Mouse (Mus musculus) limb, embryonic 10.5 days (tissue): ENCODE results near the gene Gm49353. TPM values are rescaled to one million over a fixed set of nuclear protein-coding genes. Genes with fewer than 3 reads are reported as not detected.

Experiments used
- DNase-seq: peaks from one replicate; pipeline ENCODE4 v3.0.0-alpha.2; 2017; ENCODE audit warnings: low spot score
- H3K27ac ChIP-seq: fragments of 300-500 bp; sonication (generic); 2 replicates; pipeline ENCODE4 v1.5.1; 2016; ENCODE audit warnings: mild to moderate bottlenecking
- H3K27me3 ChIP-seq: fragments of 300-500 bp; sonication (generic); 2 replicates; pipeline ENCODE4 v1.6.1; 2016; ENCODE audit warnings: low read depth, mild to moderate bottlenecking; ENCODE audit not compliant: poor library complexity, severe bottlenecking
- H3K36me3 ChIP-seq: fragments of 300-500 bp; sonication (generic); 2 replicates; pipeline ENCODE4 v1.6.1; 2016; ENCODE audit warnings: mild to moderate bottlenecking, moderate library complexity
- H3K4me1 ChIP-seq: fragments of 300-500 bp; sonication (generic); 2 replicates; pipeline ENCODE4 v1.6.1; 2016
- H3K4me3 ChIP-seq: fragments of 300-500 bp; sonication (generic); 2 replicates; pipeline ENCODE4 v1.5.1; 2016; ENCODE audit warnings: mild to moderate bottlenecking, moderate library complexity
- H3K9me3 ChIP-seq: fragments of 300-500 bp; sonication (generic); replicated peaks from 2 replicates; pipeline ENCODE4 v1.6.1; 2016; ENCODE audit warnings: mild to moderate bottlenecking
- WGBS: fragments of 180-500 bp; shearing (Covaris S2); methylation state at CpG from one replicate; pipeline ENCODE4 v1.1.7; 2016; 5-methylcytosine and 5-hydroxymethylcytosine counted together
- polyA plus RNA-seq: library from polyadenylated mRNA; unstranded; fragments of >200 nt; fragmentation: Nextera tagmentation; extraction: Ambion mirVana; gene quantifications from 2 replicates; pipeline ENCODE4 v1.2.1, GENCODE M21; 2016

Gene Gm49353
- polyA plus RNA-seq, 1 experiment from 2014 or later, result not detected

DNA sequence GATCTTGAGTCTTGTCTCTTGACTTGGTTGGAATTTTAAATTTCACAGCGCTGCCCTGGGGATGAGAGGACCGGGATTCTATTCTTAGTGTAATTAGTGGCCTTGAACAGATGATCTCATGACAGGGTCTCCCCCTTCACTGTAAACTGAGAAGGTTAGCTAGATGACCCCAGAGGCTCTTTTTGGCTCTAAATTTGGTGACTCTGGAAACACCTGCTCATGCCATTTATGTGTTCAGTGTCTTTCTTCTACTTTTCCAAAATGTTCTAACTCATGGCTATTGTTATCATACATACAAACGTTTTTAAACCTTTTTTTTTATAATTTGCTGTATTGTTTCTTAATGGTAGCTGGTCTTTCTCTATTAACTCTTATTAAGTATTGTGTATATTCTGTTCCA lies 10.0 kb downstream of the Gm49353 start:
- Histone ChIP-seq H3K4me1 (peaks cover 6% of the 10 kb centered on the region; the same call in 1 of the 2 replicates), H3K9me3 (no peaks in the 10 kb centered on the region), H3K27ac (no peak overlapping the region), H3K36me3 (no peaks in the 10 kb centered on the region), H3K27me3 (no peaks in the 10 kb centered on the region), H3K4me3 (no peak overlapping the region)
- 64% methylated on average over 3 of the region's 3 CpGs for WGBS
- DNase-seq, result no peak

DNA sequence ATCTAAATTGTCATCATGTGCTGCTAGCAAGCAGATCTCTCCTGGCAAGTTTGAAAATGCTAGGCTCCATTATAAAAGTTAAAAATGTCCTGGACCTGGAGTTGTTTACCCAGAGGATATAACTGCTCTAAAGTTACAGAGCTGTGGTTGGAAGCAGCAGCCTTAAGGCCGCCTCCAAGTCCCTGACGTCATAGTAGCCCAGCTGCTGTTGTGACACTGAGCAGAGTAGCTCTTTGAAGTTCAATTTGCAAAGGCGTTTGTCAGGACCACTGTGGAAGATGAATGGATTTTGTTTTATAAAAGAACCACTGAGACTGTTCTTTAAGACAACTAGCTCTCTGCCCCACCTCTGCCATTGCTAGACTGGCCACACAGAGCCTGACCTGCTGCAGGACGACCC lies 12.7 kb downstream of the Gm49353 start, which contains the start of gene 9330159F19Rik:
9330159F19Rik (plus strand) TSS at position 154 of the 400 bp plus-strand sequence.
- peak; percentile 56 for DNase-seq
- H3K27me3 ChIP-seq, result no peaks in the 10 kb centered on the region
- no peak within 1 kb of the TSS for H3K4me3 ChIP-seq

DNA sequence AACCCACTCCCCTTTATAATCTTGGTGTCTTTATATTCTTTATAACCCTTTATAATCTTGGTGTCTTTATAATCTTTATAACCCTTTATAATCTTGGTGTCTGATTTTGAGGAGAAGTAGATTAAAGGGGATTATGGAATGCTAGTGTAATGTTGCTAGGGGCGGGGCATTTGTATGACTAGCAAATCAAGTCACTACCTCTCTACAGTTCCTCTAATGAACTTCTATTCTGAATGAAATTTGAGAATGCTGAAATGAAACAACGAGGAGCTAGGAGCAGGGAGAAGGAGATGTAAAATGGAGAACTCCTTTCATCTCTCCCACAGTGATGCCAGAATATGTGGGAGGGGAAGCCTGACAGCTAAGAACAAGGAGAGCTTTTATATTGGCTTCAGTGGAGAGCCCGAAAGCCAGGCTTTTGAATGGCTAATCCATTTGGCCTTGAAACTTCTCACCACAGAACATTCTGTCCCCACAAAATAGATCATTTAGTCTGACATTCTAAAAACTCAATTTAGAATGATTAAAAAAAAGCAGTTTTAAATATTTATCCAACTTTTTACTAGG lies 14.9 kb downstream of the Gm49353 start:
- Histone ChIP-seq H3K9me3 (no peaks in the 10 kb centered on the region), H3K27ac (no peak overlapping the region), H3K4me3 (no peak overlapping the region), H3K27me3 (no peaks in the 10 kb centered on the region), H3K4me1 (peaks cover 6% of the 10 kb centered on the region; the same call in 1 of the 2 replicates), H3K36me3 (no peaks in the 10 kb centered on the region)
- 60% methylated on average over 3 of the region's 3 CpGs for WGBS
- no peak for DNase-seq

More for the DNA sequence above, 12.7 kb downstream of the Gm49353 start, which contains the start of gene 9330159F19Rik:
- no peaks in the 10 kb centered on the region for H3K36me3 ChIP-seq
- no peaks in the 10 kb centered on the region for H3K9me3 ChIP-seq
- H3K4me1 ChIP-seq, result peaks cover 6% of the 10 kb centered on the region; the same call in 1 of the 2 replicates
- no peak within 1 kb of the TSS for H3K27ac ChIP-seq
- WGBS, result 12% methylated on average over 4 of the region's 4 CpGs

DNA sequence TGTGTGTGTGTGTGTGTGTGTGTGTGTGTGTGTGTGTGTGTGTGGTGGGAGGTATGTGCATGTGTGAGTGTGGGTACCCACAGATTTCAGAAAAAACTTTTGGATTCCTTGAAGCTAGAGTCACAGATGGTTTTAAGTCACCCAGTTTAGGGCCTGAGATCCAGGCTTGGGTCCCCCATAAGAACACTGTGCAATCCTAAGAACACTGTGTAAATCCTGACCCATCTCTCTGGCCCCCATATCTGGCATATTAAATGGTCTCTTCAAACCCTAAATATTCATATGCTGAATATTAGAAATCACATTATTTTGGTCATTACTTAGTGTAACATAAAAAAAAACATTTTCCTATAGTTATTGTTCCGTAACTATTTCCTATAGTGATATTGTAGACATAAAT lies 18.2 kb downstream of the Gm49353 start:
- 94% methylated on average over 1 of the region's 1 CpGs for WGBS

DNA sequence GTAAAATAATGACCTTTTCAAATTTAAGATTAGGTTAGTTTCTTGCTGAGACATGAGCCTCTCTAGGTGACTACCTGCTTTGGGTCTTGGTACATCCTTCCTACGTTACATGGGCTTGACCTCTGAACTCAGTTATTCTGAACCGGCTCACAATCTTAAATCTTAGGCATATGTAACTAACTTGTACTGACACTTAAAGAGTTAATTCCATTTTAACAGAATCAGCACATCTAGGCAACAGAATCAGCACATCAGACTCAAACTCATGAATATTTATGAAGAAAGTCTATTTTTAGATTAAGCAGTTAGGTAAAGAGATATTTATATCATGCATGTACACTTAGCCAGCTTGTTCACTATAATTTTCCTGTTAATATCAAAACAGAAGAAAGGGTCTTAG lies 18.7 kb downstream of the Gm49353 start:
- H3K9me3 ChIP-seq, result no peaks in the 10 kb centered on the region
- H3K4me1 ChIP-seq, result no peaks in the 10 kb centered on the region
- WGBS, result 79% methylated on average over 2 of the region's 2 CpGs
- no peaks in the 10 kb centered on the region for H3K36me3 ChIP-seq
- no peaks in the 10 kb centered on the region for H3K27me3 ChIP-seq
- DNase-seq, result no peak
- no peak overlapping the region for H3K4me3 ChIP-seq
- no peak overlapping the region for H3K27ac ChIP-seq

More for the DNA sequence above, 18.2 kb downstream of the Gm49353 start:
- no peak for DNase-seq
- Histone ChIP-seq H3K9me3 (no peaks in the 10 kb centered on the region), H3K4me1 (no peaks in the 10 kb centered on the region), H3K4me3 (no peak overlapping the region), H3K36me3 (no peaks in the 10 kb centered on the region), H3K27ac (no peak overlapping the region), H3K27me3 (no peaks in the 10 kb centered on the region)

DNA sequence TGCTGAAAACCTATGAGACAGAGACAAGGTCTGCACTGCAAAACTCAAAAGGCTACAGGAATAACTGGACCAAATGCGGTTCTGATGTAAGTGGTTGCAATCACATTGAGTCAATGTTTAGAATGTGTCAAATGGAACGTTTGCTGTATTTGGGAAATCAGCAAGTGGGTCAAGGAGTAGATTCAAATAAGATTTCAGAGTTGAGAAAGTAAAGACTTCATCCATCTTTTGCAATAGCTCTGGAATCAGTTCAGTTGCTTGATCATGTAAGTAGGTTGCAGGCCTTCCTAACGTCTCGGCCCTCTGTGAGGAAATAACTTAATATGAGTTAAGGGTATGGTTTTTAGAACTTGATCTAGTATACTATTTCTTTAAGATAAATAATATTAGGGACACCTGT lies 26.6 kb downstream of the Gm49353 start:
- WGBS, result 92% methylated on average over 4 of the region's 4 CpGs

DNA sequence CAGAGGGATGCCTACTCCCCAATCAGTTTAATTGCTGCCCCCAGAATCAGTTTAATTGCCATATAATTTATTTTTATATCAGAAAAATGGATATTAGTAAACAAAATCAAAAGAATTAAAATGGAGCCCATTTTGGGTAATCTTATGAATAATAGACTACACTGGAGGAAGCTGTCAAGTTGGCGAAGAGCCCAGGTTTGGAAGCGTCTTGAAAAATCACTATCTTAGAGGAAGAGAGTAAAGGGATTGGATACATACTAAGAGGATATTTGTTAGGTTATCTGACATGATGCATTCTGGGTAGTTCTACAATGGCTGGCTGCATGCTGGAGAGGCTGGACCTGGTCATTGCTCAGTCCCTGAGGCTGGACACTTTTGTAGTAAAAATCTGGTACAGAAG lies 32.5 kb downstream of the Gm49353 start:
- H3K27me3 ChIP-seq, result no peaks in the 10 kb centered on the region
- H3K9me3 ChIP-seq, result no peaks in the 10 kb centered on the region
- WGBS, result 99% methylated on average over 2 of the region's 2 CpGs
- no peaks in the 10 kb centered on the region for H3K36me3 ChIP-seq
- DNase-seq, result no peak
- H3K4me3 ChIP-seq, result no peak overlapping the region
- no peaks in the 10 kb centered on the region for H3K4me1 ChIP-seq
- no peak overlapping the region for H3K27ac ChIP-seq

More for the DNA sequence above, 26.6 kb downstream of the Gm49353 start:
- H3K27me3 ChIP-seq, result no peaks in the 10 kb centered on the region
- H3K4me1 ChIP-seq, result no peaks in the 10 kb centered on the region
- no peak overlapping the region for H3K4me3 ChIP-seq
- no peaks in the 10 kb centered on the region for H3K9me3 ChIP-seq
- no peak overlapping the region for H3K27ac ChIP-seq
- DNase-seq, result no peak
- no peaks in the 10 kb centered on the region for H3K36me3 ChIP-seq

Other genes starting within 250 kb of the Gm49353 start
- not detected in 2 replicates for gene 2310057J18Rik, start 212.7 kb upstream of the Gm49353 start, polyA plus RNA-seq
- gene Soga3, start 55.1 kb upstream of the Gm49353 start, polyA plus RNA-seq, result 0.38 and 1.3 TPM in 2 replicates
- 0.06 and 0.24 TPM in 2 replicates for gene 9330159F19Rik, start 12.7 kb downstream of the Gm49353 start, polyA plus RNA-seq
- 20.3 and 20.5 TPM in 2 replicates for gene Echdc1, start 114.2 kb downstream of the Gm49353 start, polyA plus RNA-seq
- 38.3 and 49.0 TPM in 2 replicates for gene Rnf146, start 163.5 kb downstream of the Gm49353 start, polyA plus RNA-seq